20 mouse cellular contexts compared by ENCODE assay signal in the genomic region with DNA sequence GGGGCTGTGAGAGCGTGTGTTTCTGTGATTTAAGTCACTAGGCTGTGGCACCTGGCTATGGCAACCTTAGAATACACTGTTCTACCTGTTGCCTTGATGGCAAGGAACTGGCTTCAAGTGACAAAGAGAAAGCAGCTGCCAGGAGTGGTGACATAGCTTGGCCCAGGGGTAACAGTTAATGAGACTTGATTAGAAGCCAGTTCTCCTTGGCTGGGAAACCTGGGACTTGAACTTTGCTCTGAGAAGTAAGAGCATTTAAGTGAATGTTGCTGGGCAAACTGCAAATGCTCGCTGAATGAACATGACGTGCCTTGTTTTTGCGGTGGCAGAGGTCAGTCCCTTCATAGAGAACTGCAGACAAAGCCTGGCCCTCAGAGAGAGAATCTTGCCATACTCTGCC.
DNase-seq lines count a peak whose midpoint lies in the region; ATAC-seq and TF ChIP-seq lines count a peak whose summit lies in the region.
"Had no signal": no experiment of that assay in that cellular context is flagged by ENCODE, and none has a peak within 500 bp of the region (broad histone marks: within the 10 kb centered on the region; RNA-seq: fewer than 3 reads in every experiment).

No protein-coding gene starts in this region.

- no peaks in the 10 kb centered on the region for H3K27me3 ChIP-seq in heart, adult 2 months (ENCODE audit: control insufficient read depth, insufficient read depth, low read length)
- peaks cover 14% of the 10 kb centered on the region; the same call in 1 of the 2 replicates for H3K27me3 ChIP-seq in heart, embryonic 10.5 days (ENCODE audit: insufficient read depth, poor library complexity, severe bottlenecking)
- H3K27me3 ChIP-seq in kidney, embryonic 16.5 days (ENCODE audit: insufficient read depth, low read length) = no peaks in the 10 kb centered on the region
- no peaks in the 10 kb centered on the region for H3K27me3 ChIP-seq in small intestine, adult 2 months (ENCODE audit: control insufficient read depth, insufficient read depth, low read length)
- H3K27me3 ChIP-seq: hindbrain, embryonic 12.5 days; liver, embryonic 12.5 days had no signal

- TF ChIP-seq EP300 in heart, adult 2 months (IDR thresholded peaks at IDR 0.05; ENCODE audit: insufficient read depth, low read depth, low read length) = no peak

- H3K4me3 ChIP-seq in heart, adult 2 months = no peak overlapping the region
- H3K4me3 ChIP-seq in heart, embryonic 10.5 days = no peak overlapping the region
- H3K4me3 ChIP-seq in kidney, embryonic 16.5 days (ENCODE audit: low read length) = no peak overlapping the region
- no peak overlapping the region for H3K4me3 ChIP-seq in small intestine, adult 2 months (ENCODE audit: low read depth, low read length)
- H3K4me3 ChIP-seq: embryonic facial prominence, embryonic 10.5 days; hindbrain, embryonic 12.5 days; liver, embryonic 12.5 days; midbrain, embryonic 12.5 days had no signal

- no peak for TF ChIP-seq POLR2A in heart, adult 2 months (IDR thresholded peaks at IDR 0.05; ENCODE audit: insufficient read depth, low read depth, low read length)
- no peak for TF ChIP-seq POLR2A in small intestine, adult 2 months (IDR thresholded peaks at IDR 0.05; ENCODE audit: low read depth, low read length)

- H3K4me1 ChIP-seq in heart, adult 2 months (ENCODE audit: control insufficient read depth, insufficient read depth, low read length) = peaks cover 9% of the 10 kb centered on the region
- peaks cover 45% of the 10 kb centered on the region for H3K4me1 ChIP-seq in heart, embryonic 10.5 days
- peaks cover 24% of the 10 kb centered on the region for H3K4me1 ChIP-seq in kidney, embryonic 16.5 days (ENCODE audit: insufficient read depth, low read length)
- H3K4me1 ChIP-seq in small intestine, adult 2 months (ENCODE audit: control insufficient read depth, insufficient read depth, insufficient read length, low read length) = peaks cover 15% of the 10 kb centered on the region

- H3K27ac ChIP-seq in heart, adult 2 months = peak overlapping the region; percentile 87
- no peak overlapping the region for H3K27ac ChIP-seq in heart, embryonic 10.5 days
- no peak overlapping the region for H3K27ac ChIP-seq in kidney, embryonic 16.5 days (ENCODE audit: low read length)
- peak overlapping the region; percentile 63 for H3K27ac ChIP-seq in small intestine, adult 2 months (ENCODE audit: insufficient read depth, low read depth, low read length)
- H3K27ac ChIP-seq: embryonic facial prominence, embryonic 10.5 days; hindbrain, embryonic 12.5 days; kidney, postnatal 0 days; liver, embryonic 12.5 days; macrophage; midbrain, embryonic 12.5 days; stomach, postnatal 0 days had no signal

- peak in 1 of 2 experiments; percentile 48 for DNase-seq in heart, adult 2 months
- DNase-seq in heart, embryonic 10.5 days (ENCODE audit: low spot score) = no peak
- DNase-seq in kidney, adult 8-10 months = peak; percentile 83 to 87
- peak; percentile 91 for DNase-seq in kidney, adult 9 months
- DNase-seq in ovary, adult 18-20 months (ENCODE audit: low spot score) = no peak
- DNase-seq: cerebellum, adult 2 months; left cerebral cortex, postnatal 4 days; lung, embryonic 14.5 days; right cerebral cortex, postnatal 25 days; thymus, postnatal 25 days had no signal

- 64% methylated on average over 4 of the region's 4 CpGs for WGBS in heart, adult 2 months
- WGBS in heart, embryonic 10.5 days = 84% methylated on average over 4 of the region's 4 CpGs
- 78% methylated on average over 4 of the region's 4 CpGs for WGBS in kidney, embryonic 16.5 days
- 30% methylated on average over 4 of the region's 4 CpGs for WGBS in small intestine, adult 2 months

- H3K36me3 ChIP-seq in heart, adult 2 months (ENCODE audit: control insufficient read depth, insufficient read depth, low read length) = no peaks in the 10 kb centered on the region
- H3K36me3 ChIP-seq in heart, embryonic 10.5 days = no peaks in the 10 kb centered on the region
- no peaks in the 10 kb centered on the region for H3K36me3 ChIP-seq in kidney, embryonic 16.5 days (ENCODE audit: insufficient read depth, low read length)
- no peaks in the 10 kb centered on the region for H3K36me3 ChIP-seq in small intestine, adult 2 months (ENCODE audit: control insufficient read depth, insufficient read depth, low read length)
- H3K36me3 ChIP-seq: embryonic facial prominence, embryonic 10.5 days; hindbrain, embryonic 12.5 days; liver, embryonic 12.5 days; midbrain, embryonic 12.5 days had no signal

- H3K79me2 ChIP-seq in heart, adult 2 months (replicated peaks; ENCODE audit: control insufficient read depth, insufficient read depth, low read length) = no peaks in the 10 kb centered on the region

- no peak for ATAC-seq in kidney, embryonic 16.5 days (ENCODE audit: low FRiP score, low TSS enrichment)
- ATAC-seq: forebrain, embryonic 16.5 days; liver, embryonic 12.5 days had no signal

- TF ChIP-seq CTCF in heart, adult 2 months (IDR thresholded peaks at IDR 0.05) = no peak
- no peak for TF ChIP-seq CTCF in small intestine, adult 2 months (IDR thresholded peaks at IDR 0.05; ENCODE audit: extremely low read depth, insufficient read length, insufficient replicate concordance, low read depth, low read length)

- H3K9ac ChIP-seq in heart, adult 2 months (ENCODE audit: low read depth, low read length) = no peak overlapping the region
- no peak overlapping the region for H3K9ac ChIP-seq in kidney, embryonic 16.5 days (replicated peaks; ENCODE audit: low read length)
- H3K9ac ChIP-seq: hindbrain, embryonic 12.5 days; liver, embryonic 12.5 days; lung, embryonic 14.5 days; midbrain, embryonic 12.5 days had no signal

- H3K9me3 ChIP-seq in heart, embryonic 10.5 days = no peaks in the 10 kb centered on the region
- H3K9me3 ChIP-seq in kidney, embryonic 16.5 days (ENCODE audit: low read length) = no peaks in the 10 kb centered on the region
- H3K9me3 ChIP-seq: embryonic facial prominence, embryonic 10.5 days; hindbrain, embryonic 12.5 days; liver, embryonic 12.5 days; midbrain, embryonic 12.5 days had no signal

- H3K4me2 ChIP-seq in kidney, embryonic 16.5 days (replicated peaks; ENCODE audit: low read depth, low read length) = no peak overlapping the region
- H3K4me2 ChIP-seq: hindbrain, embryonic 12.5 days; liver, embryonic 12.5 days; lung, embryonic 14.5 days; midbrain, embryonic 12.5 days had no signal

- intact Hi-C loops in heart, adult 2 months (cut with DNase I) = loop anchor here (1.0 to 10.0 kb wide), 2 partner anchors 84 to 905 kb away; no protein-coding TSS in a partner anchor

Comparison
In these comparisons a context has a peak if more than half of its experiments do, and no peak if none do; other contexts are left out.
1. H3K27ac ChIP-seq: peak in heart, adult 2 months (single experiment) and small intestine, adult 2 months (single experiment); none in heart, embryonic 10.5 days (single experiment) and kidney, embryonic 16.5 days (single experiment).
2. DNase-seq: peak in kidney, adult 8-10 months (2 of 2) and kidney, adult 9 months (single experiment); none in heart, embryonic 10.5 days (single experiment) and ovary, adult 18-20 months (single experiment).